Mouse (Mus musculus): Measurements from ENCODE around the gene Mthfd1. TPM values are rescaled to one million over a fixed set of nuclear protein-coding genes. Genes with fewer than 3 reads are reported as not detected.
A peak's percentile ranks its signal among the peaks of the same experiment; 100 is the strongest.

Gene Mthfd1
- polyA plus RNA-seq, 1 experiment from 2014 or later, result 14.9 TPM

GRCm38 (mm10) chr12:76253090-76253489, 2.0 kb upstream of the Mthfd1 start:
- 100% methylated on average over 1 of the region's 1 CpGs for WGBS (ENCODE audit: missing documents)
- Histone ChIP-seq H3K36me3 (ENCODE audit: inconsistent target) (no peaks in the 10 kb centered on the region), H3K27ac (no peak overlapping the region), H3K4me3 (ENCODE audit: inconsistent target) (no peak overlapping the region), H3K79me2 (ENCODE audit: inconsistent target) (peaks cover 22% of the 10 kb centered on the region; the same call in 1 of the 2 replicates)

- no peak overlapping the region for H3K27ac ChIP-seq
- WGBS (ENCODE audit: missing documents), result 89% methylated on average over 2 of the region's 2 CpGs
- no peaks in the 10 kb centered on the region for H3K36me3 ChIP-seq (ENCODE audit: inconsistent target)
- peaks cover 22% of the 10 kb centered on the region; the same call in 1 of the 2 replicates for H3K79me2 ChIP-seq (ENCODE audit: inconsistent target)
- H3K4me3 ChIP-seq (ENCODE audit: inconsistent target), result no peak overlapping the region
Observed at GRCm38 (mm10) chr12:76253591-76253990, 1.5 kb upstream of the Mthfd1 start.

GRCm38 (mm10) chr12:76253991-76254390, 1.1 kb upstream of the Mthfd1 start:
- 86% methylated on average over 8 of the region's 8 CpGs for WGBS (ENCODE audit: missing documents)
- H3K27ac ChIP-seq, result no peak overlapping the region
- no peaks in the 10 kb centered on the region for H3K36me3 ChIP-seq (ENCODE audit: inconsistent target)
- H3K79me2 ChIP-seq (ENCODE audit: inconsistent target), result peaks cover 22% of the 10 kb centered on the region; the same call in 1 of the 2 replicates
- no peak overlapping the region for H3K4me3 ChIP-seq (ENCODE audit: inconsistent target)

GRCm38 (mm10) chr12:76255499-76255875, 389 bp downstream of the Mthfd1 start:
- Histone ChIP-seq H3K79me2 (ENCODE audit: inconsistent target) (peaks cover 22% of the 10 kb centered on the region; the same call in 1 of the 2 replicates), H3K36me3 (ENCODE audit: inconsistent target) (no peaks in the 10 kb centered on the region), H3K4me3 (ENCODE audit: inconsistent target) (peak overlapping the region; percentile 82), H3K27ac (peak overlapping the region; percentile 40; the same call in 1 of the 2 replicates)
- 1% methylated on average over 11 of the region's 11 CpGs for WGBS (ENCODE audit: missing documents)

GRCm38 (mm10) chr12:76256114-76256843, 1.2 kb downstream of the Mthfd1 start:
- Histone ChIP-seq H3K4me3 (ENCODE audit: inconsistent target) (peak overlapping the region; percentile 82), H3K79me2 (ENCODE audit: inconsistent target) (peaks cover 22% of the 10 kb centered on the region; the same call in 1 of the 2 replicates), H3K27ac (no peak overlapping the region), H3K36me3 (ENCODE audit: inconsistent target) (no peaks in the 10 kb centered on the region)
- WGBS (ENCODE audit: missing documents), result 26% methylated on average over 17 of the region's 17 CpGs

- H3K79me2 ChIP-seq (ENCODE audit: inconsistent target), result peaks cover 21% of the 10 kb centered on the region; the same call in 1 of the 2 replicates
- WGBS (ENCODE audit: missing documents), result 100% methylated on average over 3 of the region's 3 CpGs
- no peaks in the 10 kb centered on the region for H3K36me3 ChIP-seq (ENCODE audit: inconsistent target)
- no peak overlapping the region for H3K27ac ChIP-seq
- no peak overlapping the region for H3K4me3 ChIP-seq (ENCODE audit: inconsistent target)
Observed at GRCm38 (mm10) chr12:76260673-76261072, 5.6 kb downstream of the Mthfd1 start.

- 91% methylated on average over 4 of the region's 4 CpGs for WGBS (ENCODE audit: missing documents)
- Histone ChIP-seq H3K79me2 (ENCODE audit: inconsistent target) (peaks cover 12% of the 10 kb centered on the region; the same call in 1 of the 2 replicates), H3K36me3 (ENCODE audit: inconsistent target) (no peaks in the 10 kb centered on the region), H3K27ac (no peak overlapping the region), H3K4me3 (ENCODE audit: inconsistent target) (no peak overlapping the region)
Observed at GRCm38 (mm10) chr12:76261556-76261955, 6.5 kb downstream of the Mthfd1 start.

GRCm38 (mm10) chr12:76262918-76263317, 7.8 kb downstream of the Mthfd1 start:
- Histone ChIP-seq H3K79me2 (ENCODE audit: inconsistent target) (no peaks in the 10 kb centered on the region), H3K4me3 (ENCODE audit: inconsistent target) (no peak overlapping the region), H3K27ac (no peak overlapping the region), H3K36me3 (ENCODE audit: inconsistent target) (no peaks in the 10 kb centered on the region)
- 100% methylated on average over 4 of the region's 4 CpGs for WGBS (ENCODE audit: missing documents)

- no peak overlapping the region for H3K27ac ChIP-seq
- 100% methylated on average over 1 of the region's 1 CpGs for WGBS (ENCODE audit: missing documents)
- H3K79me2 ChIP-seq (ENCODE audit: inconsistent target), result no peaks in the 10 kb centered on the region
- H3K36me3 ChIP-seq (ENCODE audit: inconsistent target), result no peaks in the 10 kb centered on the region
- H3K4me3 ChIP-seq (ENCODE audit: inconsistent target), result no peak overlapping the region
Observed at GRCm38 (mm10) chr12:76263876-76264275, 8.8 kb downstream of the Mthfd1 start.

- Histone ChIP-seq H3K79me2 (ENCODE audit: inconsistent target) (no peaks in the 10 kb centered on the region), H3K4me3 (ENCODE audit: inconsistent target) (no peak overlapping the region), H3K36me3 (ENCODE audit: inconsistent target) (no peaks in the 10 kb centered on the region), H3K27ac (peak overlapping the region; percentile 22; the same call in 1 of the 2 replicates)
- WGBS (ENCODE audit: missing documents), result 85% methylated on average over 9 of the region's 9 CpGs
Observed at GRCm38 (mm10) chr12:76264325-76264965, 9.3 kb downstream of the Mthfd1 start.

GRCm38 (mm10) chr12:76265001-76265400, 9.9 kb downstream of the Mthfd1 start:
- Histone ChIP-seq H3K79me2 (ENCODE audit: inconsistent target) (no peaks in the 10 kb centered on the region), H3K4me3 (ENCODE audit: inconsistent target) (no peak overlapping the region), H3K27ac (peak overlapping the region; percentile 22; the same call in 1 of the 2 replicates), H3K36me3 (ENCODE audit: inconsistent target) (no peaks in the 10 kb centered on the region)
- 21% methylated on average over 6 of the region's 6 CpGs for WGBS (ENCODE audit: missing documents)

- Histone ChIP-seq H3K4me3 (ENCODE audit: inconsistent target) (no peak overlapping the region), H3K79me2 (ENCODE audit: inconsistent target) (no peaks in the 10 kb centered on the region), H3K36me3 (ENCODE audit: inconsistent target) (no peaks in the 10 kb centered on the region), H3K27ac (no peak overlapping the region)
- WGBS (ENCODE audit: missing documents), result 70% methylated on average over 9 of the region's 9 CpGs
Observed at GRCm38 (mm10) chr12:76266875-76267274, 11.8 kb downstream of the Mthfd1 start.

- WGBS (ENCODE audit: missing documents), result 96% methylated on average over 10 of the region's 10 CpGs
- H3K79me2 ChIP-seq (ENCODE audit: inconsistent target), result no peaks in the 10 kb centered on the region
- H3K36me3 ChIP-seq (ENCODE audit: inconsistent target), result no peaks in the 10 kb centered on the region
- no peak overlapping the region for H3K4me3 ChIP-seq (ENCODE audit: inconsistent target)
- no peak overlapping the region for H3K27ac ChIP-seq
Observed at GRCm38 (mm10) chr12:76268686-76269085, 13.6 kb downstream of the Mthfd1 start.

- H3K27ac ChIP-seq, result no peak overlapping the region
- H3K36me3 ChIP-seq (ENCODE audit: inconsistent target), result no peaks in the 10 kb centered on the region
Observed at GRCm38 (mm10) chr12:76269196-76269595, 14.1 kb downstream of the Mthfd1 start.

GRCm38 (mm10) chr12:76271516-76271915, 16.4 kb downstream of the Mthfd1 start:
- Histone ChIP-seq H3K27ac (no peak overlapping the region), H3K4me3 (ENCODE audit: inconsistent target) (no peak overlapping the region), H3K79me2 (ENCODE audit: inconsistent target) (no peaks in the 10 kb centered on the region), H3K36me3 (ENCODE audit: inconsistent target) (no peaks in the 10 kb centered on the region)
- 87% methylated on average over 5 of the region's 6 CpGs for WGBS (ENCODE audit: missing documents)

More at GRCm38 (mm10) chr12:76269196-76269595, 14.1 kb downstream of the Mthfd1 start:
- 96% methylated on average over 7 of the region's 7 CpGs for WGBS (ENCODE audit: missing documents)
- Histone ChIP-seq H3K4me3 (ENCODE audit: inconsistent target) (no peak overlapping the region), H3K79me2 (ENCODE audit: inconsistent target) (no peaks in the 10 kb centered on the region)

Measured in macrophage (primary cell).